Mouse (Mus musculus): ENCODE measurements around the gene Rbpj.

GRCm38 (mm10) chr5:53551910-53552309 is 86.0 kb downstream of the Rbpj start:
- TF ChIP-seq GATA1 (IDR thresholded peaks at IDR 0.05; ENCODE audit: borderline replicate concordance, low read length): no peak
- TF ChIP-seq FLI1 (IDR thresholded peaks at IDR 0.05; ENCODE audit: low read length): no peak

Data from megakaryocyte, embryonic 14.5 days (primary cell).